Mouse (Mus musculus) kidney, embryonic 14.5 days (tissue): Measurements from ENCODE around the gene Nppb. TPM values are rescaled to one million over a fixed set of nuclear protein-coding genes. Genes with fewer than 3 reads are reported as not detected.

Experiments used
- ATAC-seq: fragments of 200-750 bp; cut with Nextera tagmentation; 2 replicates; pipeline ENCODE4 v1.8.0; 2017; ENCODE audit warnings: moderate number of reproducible peaks, mild to moderate bottlenecking, moderate TSS enrichment, moderate library complexity; ENCODE audit not compliant: low FRiP score, low TSS enrichment
- H3K27ac ChIP-seq: fragments of 300-500 bp; sonication (generic); 2 replicates; pipeline ENCODE4 v1.5.1; 2014; ENCODE audit warnings: low read depth, mild to moderate bottlenecking, low read length, moderate library complexity, mixed read lengths
- H3K27me3 ChIP-seq: fragments of 300-500 bp; sonication (generic); 2 replicates; pipeline ENCODE4 v1.6.1; 2014; ENCODE audit warnings: mild to moderate bottlenecking, low read length; ENCODE audit not compliant: control insufficient read depth, insufficient read depth
- H3K36me3 ChIP-seq: fragments of 300-500 bp; sonication (generic); 2 replicates; pipeline ENCODE4 v1.6.1; 2014; ENCODE audit warnings: low read length, mixed read lengths; ENCODE audit not compliant: control insufficient read depth, insufficient read depth
- H3K4me1 ChIP-seq: fragments of 300-500 bp; sonication (generic); 2 replicates; pipeline ENCODE4 v1.6.1; 2014; ENCODE audit warnings: low read length, mixed read lengths; ENCODE audit not compliant: control insufficient read depth, insufficient read depth
- H3K4me2 ChIP-seq: fragments of 300-500 bp; sonication (generic); replicated peaks from 2 replicates; pipeline ENCODE4 v1.6.1; 2014; ENCODE audit warnings: low read depth, mild to moderate bottlenecking, low read length
- H3K4me3 ChIP-seq: fragments of 300-500 bp; sonication (generic); 2 replicates; pipeline ENCODE4 v1.5.1; 2014; ENCODE audit warnings: mild to moderate bottlenecking, low read length
- H3K9ac ChIP-seq: fragments of 300-500 bp; sonication (generic); 2 replicates; pipeline ENCODE4 v1.6.1; 2014; ENCODE audit warnings: low read depth, mild to moderate bottlenecking, low read length, moderate library complexity
- H3K9me3 ChIP-seq: fragments of 300-500 bp; sonication (generic); 2 replicates; pipeline ENCODE4 v1.6.1; 2016; ENCODE audit warnings: low read length; ENCODE audit not compliant: control insufficient read depth
- WGBS: fragments of 180-500 bp; shearing (Covaris S2); extraction: QIAGEN DNeasy Blood & Tissue Kit; methylation state at CpG from one replicate; pipeline ENCODE4 v1.1.7; 2014; 5-methylcytosine and 5-hydroxymethylcytosine counted together
- polyA plus RNA-seq: library from polyadenylated mRNA; unstranded; fragments of >200 nt; fragmentation: Nextera tagmentation; extraction: Ambion mirVana; gene quantifications from 2 replicates; pipeline ENCODE4 v1.2.1, GENCODE M21; 2014

Gene Nppb
- polyA plus RNA-seq, 1 experiment from 2014 or later, result not detected

- Histone ChIP-seq H3K9me3 (no peaks in the 10 kb centered on the region), H3K27me3 (no peaks in the 10 kb centered on the region), H3K4me1 (no peaks in the 10 kb centered on the region), H3K9ac (no peak overlapping the region), H3K27ac (no peak overlapping the region), H3K4me2 (no peak overlapping the region), H3K36me3 (peaks cover 88% of the 10 kb centered on the region), H3K4me3 (no peak overlapping the region)
- ATAC-seq, result no peak
- WGBS, result 84% methylated on average over 3 of the region's 3 CpGs
Observed at GRCm38 (mm10) chr4:148016981-148017380, 31.4 kb downstream of the Nppb start.

DNA sequence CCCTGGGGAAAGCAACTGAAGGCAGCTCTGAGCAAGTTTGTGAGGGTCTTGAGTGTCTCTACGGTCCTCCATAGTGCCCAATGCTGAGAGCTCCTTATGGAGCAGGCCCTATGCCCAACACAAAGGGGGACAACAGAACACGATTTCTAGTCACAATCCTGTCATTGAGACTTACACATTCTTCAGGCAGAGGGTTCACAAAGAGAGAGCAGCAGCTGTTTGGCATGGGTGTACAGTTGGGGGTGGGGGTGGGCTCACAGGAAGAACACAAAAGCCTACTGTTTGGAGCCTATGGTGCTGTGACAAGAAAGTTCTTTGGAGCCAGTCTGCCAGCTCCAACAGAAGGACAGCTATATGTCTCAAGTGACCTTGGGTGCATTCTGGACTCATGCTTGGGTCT lies 32.8 kb downstream of the Nppb start:
- H3K27me3 ChIP-seq, result no peaks in the 10 kb centered on the region
- H3K27ac ChIP-seq, result no peak overlapping the region
- H3K4me2 ChIP-seq, result no peak overlapping the region
- H3K9ac ChIP-seq, result no peak overlapping the region
- H3K4me3 ChIP-seq, result no peak overlapping the region
- 80% methylated on average over 2 of the region's 2 CpGs for WGBS
- ATAC-seq, result no peak
- no peaks in the 10 kb centered on the region for H3K4me1 ChIP-seq
- H3K36me3 ChIP-seq, result peaks cover 87% of the 10 kb centered on the region
- no peaks in the 10 kb centered on the region for H3K9me3 ChIP-seq

DNA sequence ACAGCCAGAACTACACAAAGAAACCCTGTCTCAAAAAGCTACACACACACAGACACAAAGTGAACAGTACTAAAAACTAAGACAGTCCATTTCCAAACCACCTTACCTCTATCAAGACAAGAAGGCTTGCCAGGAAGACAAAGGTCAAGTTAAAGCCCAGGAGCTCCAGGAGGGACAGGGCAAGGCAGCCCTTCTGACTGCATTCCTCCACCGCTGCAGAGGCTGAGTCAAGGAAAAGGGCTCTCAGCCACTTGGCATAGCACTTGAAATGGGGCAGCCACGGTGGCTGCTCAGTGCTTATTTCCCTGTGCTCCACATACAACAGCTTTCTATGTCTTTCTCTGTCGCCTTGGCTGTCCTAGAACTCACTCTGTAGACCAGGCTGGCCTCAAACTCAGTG lies 38.4 kb downstream of the Nppb start:
- no peak overlapping the region for H3K27ac ChIP-seq
- H3K9ac ChIP-seq, result no peak overlapping the region
- no peak overlapping the region for H3K4me2 ChIP-seq
- H3K27me3 ChIP-seq, result no peaks in the 10 kb centered on the region
- peaks cover 81% of the 10 kb centered on the region for H3K36me3 ChIP-seq
- no peaks in the 10 kb centered on the region for H3K9me3 ChIP-seq
- H3K4me1 ChIP-seq, result no peaks in the 10 kb centered on the region
- ATAC-seq, result no peak
- no peak overlapping the region for H3K4me3 ChIP-seq
- 94% methylated on average over 3 of the region's 3 CpGs for WGBS

DNA sequence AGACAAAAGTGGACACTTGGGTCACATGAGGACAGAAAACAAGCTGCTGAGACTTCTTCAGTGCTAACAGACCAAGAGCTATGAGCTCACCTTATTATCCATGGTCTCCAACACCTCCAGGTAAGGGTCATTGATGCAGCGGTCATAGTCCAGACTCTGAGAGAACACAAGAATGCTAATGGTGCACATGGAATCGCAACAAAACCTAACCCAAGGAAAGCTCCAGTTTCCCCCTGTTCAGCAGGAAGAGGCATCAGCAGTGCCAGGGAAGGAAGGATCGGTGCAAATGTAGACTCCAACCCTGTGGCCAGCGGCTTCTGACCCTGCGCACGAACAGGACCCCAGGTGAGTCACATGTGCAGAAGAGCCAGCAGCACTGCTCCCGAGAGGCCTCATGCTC lies 43.7 kb downstream of the Nppb start:
- Histone ChIP-seq H3K4me3 (no peak overlapping the region), H3K9ac (no peak overlapping the region), H3K4me1 (no peaks in the 10 kb centered on the region), H3K9me3 (no peaks in the 10 kb centered on the region), H3K36me3 (peaks cover 53% of the 10 kb centered on the region), H3K27ac (no peak overlapping the region), H3K4me2 (no peak overlapping the region), H3K27me3 (no peaks in the 10 kb centered on the region)
- WGBS, result 94% methylated on average over 7 of the region's 7 CpGs
- no peak for ATAC-seq

- Histone ChIP-seq H3K27me3 (no peaks in the 10 kb centered on the region), H3K4me1 (no peaks in the 10 kb centered on the region), H3K36me3 (peaks cover 49% of the 10 kb centered on the region; the same call in 1 of the 2 replicates), H3K4me3 (no peak overlapping the region), H3K9me3 (no peaks in the 10 kb centered on the region), H3K9ac (no peak overlapping the region), H3K27ac (no peak overlapping the region), H3K4me2 (no peak overlapping the region)
- no peak for ATAC-seq
- WGBS, result 83% methylated on average over 5 of the region's 5 CpGs
Observed at GRCm38 (mm10) chr4:148030506-148030905, 44.9 kb downstream of the Nppb start.

GRCm38 (mm10) chr4:148033858-148034410 lies 48.3 kb downstream of the Nppb start:
- Histone ChIP-seq H3K27ac (no peak overlapping the region), H3K9ac (no peak overlapping the region), H3K36me3 (peaks cover 24% of the 10 kb centered on the region; the same call in 1 of the 2 replicates), H3K4me3 (no peak overlapping the region), H3K4me1 (peaks cover 5% of the 10 kb centered on the region; the same call in 1 of the 2 replicates), H3K9me3 (no peaks in the 10 kb centered on the region), H3K4me2 (no peak overlapping the region), H3K27me3 (no peaks in the 10 kb centered on the region)
- no peak for ATAC-seq
- WGBS, result 80% methylated on average over 7 of the region's 7 CpGs

DNA sequence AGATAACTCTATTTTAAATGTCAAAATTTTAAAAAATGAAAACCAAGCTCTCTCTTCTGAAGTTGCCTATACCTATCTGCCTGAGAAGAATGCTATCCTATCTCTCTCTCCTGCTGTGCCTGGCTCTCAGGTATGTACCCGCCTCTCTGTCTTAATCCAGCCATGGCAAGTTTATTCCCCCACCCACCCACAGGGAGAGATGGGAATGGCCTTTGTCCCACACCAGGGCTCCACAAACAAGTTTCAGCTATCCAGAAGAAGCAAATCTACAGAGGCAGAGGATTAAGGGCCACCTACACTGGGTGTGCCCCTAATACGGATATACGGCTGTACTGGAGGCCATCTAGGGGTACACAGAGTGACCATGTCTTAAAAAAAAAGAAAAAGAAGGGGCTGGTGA lies 49.9 kb downstream of the Nppb start:
- Histone ChIP-seq H3K4me2 (no peak overlapping the region), H3K36me3 (peaks cover 17% of the 10 kb centered on the region; the same call in 1 of the 2 replicates), H3K4me1 (peaks cover 16% of the 10 kb centered on the region), H3K9ac (no peak overlapping the region), H3K9me3 (no peaks in the 10 kb centered on the region), H3K27me3 (no peaks in the 10 kb centered on the region), H3K27ac (no peak overlapping the region), H3K4me3 (no peak overlapping the region)
- WGBS, result 93% methylated on average over 3 of the region's 3 CpGs
- ATAC-seq, result no peak

Other genes starting within 250 kb of the Nppb start
- 11.0 and 14.9 TPM in 2 replicates for gene Zfp984, start 176.0 kb upstream of the Nppb start, polyA plus RNA-seq
- gene Zfp933, start 137.4 kb upstream of the Nppb start, polyA plus RNA-seq, result 5.0 and 5.4 TPM in 2 replicates
- 34.7 and 37.6 TPM in 2 replicates for gene Miip, start 117.0 kb upstream of the Nppb start, polyA plus RNA-seq
- 4.6 and 11.6 TPM in 2 replicates for gene Fv1, start 116.8 kb upstream of the Nppb start, polyA plus RNA-seq
- 12.1 and 31.0 TPM in 2 replicates for gene Mfn2, start 81.1 kb upstream of the Nppb start, polyA plus RNA-seq
- gene Plod1, start 49.0 kb upstream of the Nppb start, polyA plus RNA-seq, result 28.5 and 40.7 TPM in 2 replicates
- 19.0 and 22.1 TPM in 2 replicates for gene 2510039O18Rik, start 44.9 kb upstream of the Nppb start, polyA plus RNA-seq
- 0.45 TPM in 1 of 2 replicates, not detected in the other for gene Nppa, start 14.9 kb downstream of the Nppb start, polyA plus RNA-seq
- gene Clcn6, start 53.0 kb downstream of the Nppb start, polyA plus RNA-seq, result 4.0 and 6.0 TPM in 2 replicates
- gene Mthfr, start 53.3 kb downstream of the Nppb start, polyA plus RNA-seq, result 11.8 and 19.7 TPM in 2 replicates
- 17.4 and 22.8 TPM in 2 replicates for gene Agtrap, start 102.2 kb downstream of the Nppb start, polyA plus RNA-seq
- gene Mad2l2, start 144.6 kb downstream of the Nppb start, polyA plus RNA-seq, result 81.1 and 99.0 TPM in 2 replicates
- 0.43 and 0.80 TPM in 2 replicates for gene Draxin, start 144.9 kb downstream of the Nppb start, polyA plus RNA-seq
- gene Fbxo6, start 166.4 kb downstream of the Nppb start, polyA plus RNA-seq, result 16.7 and 19.2 TPM in 2 replicates
- 10.8 and 13.2 TPM in 2 replicates for gene Fbxo44, start 174.7 kb downstream of the Nppb start, polyA plus RNA-seq
- gene Fbxo2, start 174.8 kb downstream of the Nppb start, polyA plus RNA-seq, result 1.5 and 1.9 TPM in 2 replicates